Mouse (Mus musculus): Measurements from ENCODE around the gene Lingo1. TPM values are rescaled to one million over a fixed set of nuclear protein-coding genes. Genes with fewer than 3 reads are reported as not detected.

Gene Lingo1
- polyA plus RNA-seq, 1 experiment from 2014 or later, result 8.3 TPM

DNA sequence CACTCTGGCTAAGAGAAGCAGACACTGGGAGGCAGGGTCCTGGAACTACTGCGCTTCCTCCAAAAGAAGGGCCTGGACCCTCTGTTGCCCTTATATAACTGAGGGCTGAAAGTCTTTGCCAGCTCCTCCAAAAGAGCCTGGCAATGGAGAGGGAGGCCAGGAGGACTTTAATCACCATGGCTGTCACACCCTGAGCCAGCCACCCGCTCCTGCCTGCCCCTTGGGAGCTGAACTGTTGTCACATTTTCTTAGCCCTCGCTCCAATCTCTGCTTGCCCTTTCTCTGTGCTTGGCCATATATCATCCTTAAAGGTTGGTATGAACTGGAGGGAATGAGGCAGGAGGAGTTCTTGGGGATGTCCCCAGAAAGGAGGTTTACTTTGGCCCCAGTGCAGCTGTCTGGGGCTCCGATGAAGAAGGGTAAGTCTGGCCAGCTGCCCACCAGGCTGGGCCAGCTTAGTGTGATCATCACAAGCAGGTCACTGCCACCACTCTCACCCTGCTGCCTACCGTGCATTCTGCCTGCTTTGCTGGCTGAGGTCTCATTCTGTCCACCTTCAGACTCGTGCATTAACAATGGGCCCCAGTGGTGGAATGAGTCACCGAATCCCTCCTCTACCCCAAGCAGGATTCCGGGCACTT is 204.9 kb downstream of the Lingo1 start:
- WGBS, result 83% methylated on average over 8 of the region's 8 CpGs

DNA sequence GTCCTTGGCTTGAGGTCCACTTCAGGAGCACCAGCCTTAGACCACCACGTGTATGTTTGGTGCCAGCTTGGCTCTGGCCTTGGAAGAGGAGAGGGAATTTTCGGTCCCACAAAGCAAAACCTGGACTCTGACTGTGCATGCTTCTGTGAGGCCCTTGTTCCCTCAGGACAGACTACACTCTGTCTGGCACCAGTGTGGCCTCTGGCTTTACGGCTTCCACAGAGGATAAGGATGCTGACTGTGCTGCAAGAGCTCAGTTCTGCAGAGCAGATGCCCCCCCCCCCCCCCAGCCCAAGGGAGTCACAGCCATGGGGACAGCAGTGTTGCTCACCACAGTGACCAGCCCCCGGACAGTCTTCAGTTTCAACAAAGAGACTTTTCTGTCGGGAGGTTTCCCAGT is 206.5 kb downstream of the Lingo1 start:
- Histone ChIP-seq H3K27me3 (replicated peaks; ENCODE audit: control insufficient read depth, insufficient read depth, low read length) (no peaks in the 10 kb centered on the region), H3K9ac (ENCODE audit: low read depth, low read length) (no peak overlapping the region), H3K27ac (replicated peaks; ENCODE audit: low read depth, low read length) (no peak overlapping the region), H3K4me3 (ENCODE audit: low read depth, low read length) (no peak overlapping the region), H3K9me3 (ENCODE audit: control insufficient read depth, low read length) (no peaks in the 10 kb centered on the region), H3K4me1 (ENCODE audit: control insufficient read depth, insufficient read depth, low read length) (no peaks in the 10 kb centered on the region), H3K4me2 (ENCODE audit: low read depth, low read length) (no peak overlapping the region), H3K36me3 (ENCODE audit: control insufficient read depth, insufficient read depth, low read length) (no peaks in the 10 kb centered on the region)
- WGBS, result 32% methylated on average over 5 of the region's 5 CpGs
- DNase-seq (ENCODE audit: low spot score), result peak; percentile 21
- peak; percentile 57 for ATAC-seq (ENCODE audit: low read depth)

More for the DNA sequence above, 204.9 kb downstream of the Lingo1 start:
- no peak overlapping the region for H3K9ac ChIP-seq (ENCODE audit: low read depth, low read length)
- H3K4me3 ChIP-seq (ENCODE audit: low read depth, low read length), result no peak overlapping the region
- ATAC-seq (ENCODE audit: low read depth) (no peak), DNase-seq (ENCODE audit: low spot score) (no peak)
- no peaks in the 10 kb centered on the region for H3K4me1 ChIP-seq (ENCODE audit: control insufficient read depth, insufficient read depth, low read length)
- no peaks in the 10 kb centered on the region for H3K27me3 ChIP-seq (replicated peaks; ENCODE audit: control insufficient read depth, insufficient read depth, low read length)
- no peaks in the 10 kb centered on the region for H3K9me3 ChIP-seq (ENCODE audit: control insufficient read depth, low read length)
- H3K36me3 ChIP-seq (ENCODE audit: control insufficient read depth, insufficient read depth, low read length), result no peaks in the 10 kb centered on the region
- H3K4me2 ChIP-seq (ENCODE audit: low read depth, low read length), result no peak overlapping the region
- H3K27ac ChIP-seq (replicated peaks; ENCODE audit: low read depth, low read length), result no peak overlapping the region

DNA sequence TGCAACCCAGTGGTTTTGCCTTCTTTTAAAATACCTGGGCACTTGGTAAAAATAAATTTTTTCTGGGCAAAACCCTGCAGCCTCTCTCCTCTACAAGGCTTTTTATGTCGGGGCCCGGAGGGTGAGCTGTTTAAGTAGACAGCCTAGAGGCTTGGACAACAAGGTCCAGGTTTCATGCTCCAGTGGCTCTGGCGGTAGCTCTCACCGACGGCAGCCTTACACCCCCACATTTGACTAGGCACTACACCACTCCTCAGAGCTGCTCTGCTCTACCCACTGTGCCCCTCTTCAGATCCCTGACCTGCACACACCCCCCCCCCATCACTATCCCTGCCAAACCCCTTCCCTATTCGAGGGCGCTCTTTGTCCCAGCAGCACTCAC is 212.2 kb downstream of the Lingo1 start:
- Histone ChIP-seq H3K9ac (ENCODE audit: low read depth, low read length) (no peak overlapping the region), H3K4me1 (ENCODE audit: control insufficient read depth, insufficient read depth, low read length) (no peaks in the 10 kb centered on the region), H3K4me3 (ENCODE audit: low read depth, low read length) (no peak overlapping the region), H3K36me3 (ENCODE audit: control insufficient read depth, insufficient read depth, low read length) (no peaks in the 10 kb centered on the region), H3K4me2 (ENCODE audit: low read depth, low read length) (no peak overlapping the region), H3K27ac (replicated peaks; ENCODE audit: low read depth, low read length) (no peak overlapping the region), H3K9me3 (ENCODE audit: control insufficient read depth, low read length) (no peaks in the 10 kb centered on the region), H3K27me3 (replicated peaks; ENCODE audit: control insufficient read depth, insufficient read depth, low read length) (no peaks in the 10 kb centered on the region)
- 65% methylated on average over 7 of the region's 7 CpGs for WGBS
- DNase-seq (ENCODE audit: low spot score) (no peak), ATAC-seq (ENCODE audit: low read depth) (no peak)

DNA sequence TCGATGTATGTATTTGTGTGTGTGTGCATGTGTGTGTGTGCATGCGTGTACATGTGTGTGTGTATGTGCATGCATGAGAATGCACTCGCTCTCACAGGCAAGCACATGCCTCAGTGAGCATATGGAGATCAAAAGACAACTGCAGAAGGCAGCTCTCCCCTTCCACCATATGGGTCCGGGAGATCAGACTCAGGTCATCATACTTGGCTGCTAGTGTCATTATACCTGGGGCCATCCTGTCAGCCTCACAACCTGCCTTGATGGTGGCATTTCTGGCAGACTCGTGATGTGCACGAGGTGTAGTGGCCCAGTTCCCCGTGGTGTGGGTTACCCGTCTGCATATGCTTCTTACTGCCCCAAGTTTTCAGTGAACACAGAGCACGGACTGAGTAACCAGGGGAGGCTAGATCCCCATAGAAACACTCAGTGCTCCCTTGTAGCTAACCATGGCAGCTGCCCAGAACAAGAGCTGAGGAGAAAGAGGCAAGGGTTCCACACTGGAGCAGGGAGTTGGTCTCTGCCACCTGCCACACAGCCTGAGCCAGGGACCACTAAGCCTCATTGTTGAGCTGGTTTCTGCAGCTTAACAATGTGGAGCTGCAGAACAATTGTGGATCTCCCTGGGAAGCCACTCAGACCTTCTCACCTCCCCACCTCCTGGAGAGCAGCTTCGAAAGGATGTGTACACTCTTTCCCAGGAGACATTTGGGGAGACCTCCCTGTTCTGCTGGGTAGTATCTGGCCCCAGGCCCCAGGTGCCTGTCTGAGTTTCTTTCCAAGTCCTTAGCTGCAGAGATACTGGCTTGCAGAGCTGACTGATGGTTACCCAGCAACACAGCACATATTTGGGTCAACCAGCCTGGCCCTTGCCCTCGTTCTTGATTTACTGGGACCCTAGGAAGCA is 212.9 kb downstream of the Lingo1 start:
- H3K9ac ChIP-seq (ENCODE audit: low read depth, low read length), result no peak overlapping the region
- 54% methylated on average over 11 of the region's 11 CpGs for WGBS
- H3K36me3 ChIP-seq (ENCODE audit: control insufficient read depth, insufficient read depth, low read length), result no peaks in the 10 kb centered on the region
- H3K4me2 ChIP-seq (ENCODE audit: low read depth, low read length), result no peak overlapping the region
- no peak for DNase-seq (ENCODE audit: low spot score)
- H3K27ac ChIP-seq (replicated peaks; ENCODE audit: low read depth, low read length), result no peak overlapping the region
- no peak overlapping the region for H3K4me3 ChIP-seq (ENCODE audit: low read depth, low read length)
- H3K4me1 ChIP-seq (ENCODE audit: control insufficient read depth, insufficient read depth, low read length), result no peaks in the 10 kb centered on the region
- no peaks in the 10 kb centered on the region for H3K9me3 ChIP-seq (ENCODE audit: control insufficient read depth, low read length)
- H3K27me3 ChIP-seq (replicated peaks; ENCODE audit: control insufficient read depth, insufficient read depth, low read length), result no peaks in the 10 kb centered on the region
- ATAC-seq (ENCODE audit: low read depth), result no peak

DNA sequence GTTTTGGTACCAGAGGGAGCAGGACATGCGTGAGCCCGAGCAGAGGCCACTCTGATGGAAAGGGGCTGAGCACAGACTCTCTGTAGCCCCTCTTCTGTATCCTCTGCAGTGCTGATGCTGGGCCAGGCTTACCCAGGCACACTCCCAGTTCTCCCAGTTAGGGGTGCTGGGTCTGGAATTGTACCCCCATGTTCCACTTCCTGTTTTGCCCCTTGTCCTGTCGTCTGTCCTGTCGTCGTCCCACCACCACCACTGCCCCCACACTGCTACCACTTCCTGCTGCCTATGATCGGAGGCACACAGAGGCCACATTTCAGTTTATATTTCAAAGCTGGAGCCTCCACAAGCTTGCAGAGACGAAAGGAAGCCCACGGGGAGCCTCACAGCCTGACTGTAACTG is 213.6 kb downstream of the Lingo1 start:
- Histone ChIP-seq H3K9ac (ENCODE audit: low read depth, low read length) (no peak overlapping the region), H3K4me1 (ENCODE audit: control insufficient read depth, insufficient read depth, low read length) (no peaks in the 10 kb centered on the region), H3K27ac (replicated peaks; ENCODE audit: low read depth, low read length) (no peak overlapping the region), H3K4me3 (ENCODE audit: low read depth, low read length) (no peak overlapping the region), H3K9me3 (ENCODE audit: control insufficient read depth, low read length) (no peaks in the 10 kb centered on the region), H3K27me3 (replicated peaks; ENCODE audit: control insufficient read depth, insufficient read depth, low read length) (no peaks in the 10 kb centered on the region), H3K4me2 (ENCODE audit: low read depth, low read length) (no peak overlapping the region), H3K36me3 (ENCODE audit: control insufficient read depth, insufficient read depth, low read length) (no peaks in the 10 kb centered on the region)
- DNase-seq (ENCODE audit: low spot score) (no peak), ATAC-seq (ENCODE audit: low read depth) (no peak)
- 51% methylated on average over 8 of the region's 8 CpGs for WGBS

DNA sequence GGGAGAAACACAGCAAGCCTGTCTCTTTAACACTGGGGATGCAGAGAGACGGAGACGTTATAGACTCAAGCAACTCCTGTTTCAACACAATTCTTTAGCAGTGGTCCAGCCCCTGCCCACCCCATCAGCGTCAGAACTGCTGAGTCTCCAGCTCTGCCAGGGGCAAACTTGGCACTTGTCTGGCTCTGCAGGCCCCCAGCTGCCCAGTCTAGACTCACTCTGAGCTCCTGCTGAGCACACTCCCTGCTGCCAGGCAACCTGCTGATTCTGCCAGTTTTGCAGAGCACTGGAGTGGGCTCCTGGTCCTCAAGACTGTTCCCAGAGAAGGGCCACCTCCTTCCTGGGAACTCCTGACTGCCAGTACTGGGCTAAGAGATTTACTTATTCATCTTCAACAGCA is 214.6 kb downstream of the Lingo1 start:
- Histone ChIP-seq H3K4me1 (ENCODE audit: control insufficient read depth, insufficient read depth, low read length) (peaks cover 5% of the 10 kb centered on the region; the same call in 1 of the 2 replicates), H3K9ac (ENCODE audit: low read depth, low read length) (no peak overlapping the region), H3K4me3 (ENCODE audit: low read depth, low read length) (no peak overlapping the region), H3K4me2 (ENCODE audit: low read depth, low read length) (no peak overlapping the region), H3K27ac (replicated peaks; ENCODE audit: low read depth, low read length) (no peak overlapping the region), H3K27me3 (replicated peaks; ENCODE audit: control insufficient read depth, insufficient read depth, low read length) (no peaks in the 10 kb centered on the region), H3K36me3 (ENCODE audit: control insufficient read depth, insufficient read depth, low read length) (no peaks in the 10 kb centered on the region), H3K9me3 (ENCODE audit: control insufficient read depth, low read length) (no peaks in the 10 kb centered on the region)
- WGBS, result 17% methylated on average over 3 of the region's 3 CpGs
- ATAC-seq (ENCODE audit: low read depth), result no peak
- no peak for DNase-seq (ENCODE audit: low spot score)

DNA sequence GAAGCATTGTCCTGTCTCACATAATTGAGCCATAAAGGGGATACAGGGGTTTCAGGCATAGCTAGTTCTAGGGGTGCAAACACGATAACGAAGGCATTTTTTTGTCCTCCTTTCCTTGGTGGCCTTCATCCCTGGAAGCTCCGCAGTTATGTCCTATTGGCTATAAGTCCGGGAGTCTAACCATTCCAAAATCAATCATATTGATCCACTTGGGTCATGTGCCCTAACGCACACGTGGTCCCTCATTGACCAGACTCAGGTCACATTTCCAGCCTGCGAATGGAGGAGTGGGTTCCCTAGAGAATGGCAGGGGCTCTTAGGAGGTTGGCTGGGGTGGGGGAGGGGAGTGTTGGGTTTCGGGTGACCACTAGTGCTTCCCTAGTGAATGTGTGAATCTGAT is 215.3 kb downstream of the Lingo1 start:
- H3K27me3 ChIP-seq (replicated peaks; ENCODE audit: control insufficient read depth, insufficient read depth, low read length), result no peaks in the 10 kb centered on the region
- H3K4me2 ChIP-seq (ENCODE audit: low read depth, low read length), result no peak overlapping the region
- 65% methylated on average over 8 of the region's 8 CpGs for WGBS
- DNase-seq (ENCODE audit: low spot score) (no peak), ATAC-seq (ENCODE audit: low read depth) (no peak)
- no peaks in the 10 kb centered on the region for H3K36me3 ChIP-seq (ENCODE audit: control insufficient read depth, insufficient read depth, low read length)
- no peak overlapping the region for H3K27ac ChIP-seq (replicated peaks; ENCODE audit: low read depth, low read length)
- no peak overlapping the region for H3K4me3 ChIP-seq (ENCODE audit: low read depth, low read length)
- peaks cover 5% of the 10 kb centered on the region; the same call in 1 of the 2 replicates for H3K4me1 ChIP-seq (ENCODE audit: control insufficient read depth, insufficient read depth, low read length)
- no peaks in the 10 kb centered on the region for H3K9me3 ChIP-seq (ENCODE audit: control insufficient read depth, low read length)
- H3K9ac ChIP-seq (ENCODE audit: low read depth, low read length), result no peak overlapping the region

DNA sequence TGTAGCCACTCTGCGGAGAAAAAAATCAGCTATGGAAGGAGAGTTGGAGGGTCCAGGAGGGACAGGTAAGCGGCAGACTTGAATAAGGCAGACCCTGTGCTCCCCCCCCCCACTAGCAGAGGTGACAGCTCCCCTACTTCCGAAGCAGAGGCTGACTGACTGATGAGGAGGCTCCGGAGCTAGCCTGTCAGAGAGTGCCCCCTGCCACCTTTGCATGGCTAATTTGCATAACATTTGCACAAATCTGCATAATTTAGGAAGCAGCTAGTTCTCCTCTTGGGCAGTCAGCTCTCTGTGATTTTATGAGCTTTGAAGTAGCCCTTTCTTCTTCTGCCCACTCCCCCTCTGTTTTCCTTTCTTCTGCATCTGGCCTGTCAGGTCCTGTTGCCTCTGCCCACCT is 216.2 kb downstream of the Lingo1 start:
- ATAC-seq (ENCODE audit: low read depth), result no peak
- no peak for DNase-seq (ENCODE audit: low spot score)
- no peaks in the 10 kb centered on the region for H3K9me3 ChIP-seq (ENCODE audit: control insufficient read depth, low read length)
- peaks cover 5% of the 10 kb centered on the region; the same call in 1 of the 2 replicates for H3K4me1 ChIP-seq (ENCODE audit: control insufficient read depth, insufficient read depth, low read length)
- no peaks in the 10 kb centered on the region for H3K36me3 ChIP-seq (ENCODE audit: control insufficient read depth, insufficient read depth, low read length)
- no peak overlapping the region for H3K4me2 ChIP-seq (ENCODE audit: low read depth, low read length)
- no peak overlapping the region for H3K27ac ChIP-seq (replicated peaks; ENCODE audit: low read depth, low read length)
- 27% methylated on average over 4 of the region's 4 CpGs for WGBS
- H3K9ac ChIP-seq (ENCODE audit: low read depth, low read length), result no peak overlapping the region
- H3K4me3 ChIP-seq (ENCODE audit: low read depth, low read length), result no peak overlapping the region
- H3K27me3 ChIP-seq (replicated peaks; ENCODE audit: control insufficient read depth, insufficient read depth, low read length), result no peaks in the 10 kb centered on the region

All from embryonic facial prominence, embryonic 14.5 days (tissue).